Mouse (Mus musculus) G1E (cell line): ENCODE data around the gene Dock10. TPM values are rescaled to one million over a fixed set of nuclear protein-coding genes. Genes with fewer than 3 reads are reported as not detected.

Experiments
- ATAC-seq: 2 replicates; pipeline ENCODE4 v1.8.0; 2016; ENCODE audit warnings: mild to moderate bottlenecking; ENCODE audit not compliant: insufficient number of reproducible peaks, poor library complexity, low FRiP score, severe bottlenecking; ENCODE audit errors: extremely low read depth
- DNase-seq: peaks from one replicate; pipeline ENCODE4 v3.0.0; 2012; ENCODE audit warnings: low spot score
- H3K27me3 ChIP-seq: 2 replicates; pipeline ENCODE4 v1.6.1; 2012; ENCODE audit warnings: mild to moderate bottlenecking, low read length, inconsistent platforms; ENCODE audit not compliant: insufficient read depth
- H3K36me3 ChIP-seq: replicated peaks from 2 replicates; pipeline ENCODE3; 2012; ENCODE audit warnings: mild to moderate bottlenecking, inconsistent platforms
- H3K4me1 ChIP-seq: 2 replicates; pipeline ENCODE4 v1.6.1; 2012; ENCODE audit warnings: low read depth, low read length, inconsistent platforms, mixed read lengths; ENCODE audit not compliant: insufficient read depth
- H3K4me3 ChIP-seq: 2 replicates; pipeline ENCODE4 v1.5.1; 2012; ENCODE audit warnings: low read depth, mild to moderate bottlenecking, inconsistent platforms, low read length, moderate library complexity, mixed read lengths
- H3K9me3 ChIP-seq: replicated peaks from 2 replicates; pipeline ENCODE4 v1.6.1; 2012; ENCODE audit warnings: inconsistent platforms
- CTCF ChIP-seq: IDR thresholded peaks from 2 replicates; pipeline ENCODE4 v1.5.1; 2012; ENCODE audit warnings: low read depth, low read length, inconsistent platforms, mixed read lengths
- GATA1 ChIP-seq: IDR thresholded peaks from 2 replicates; pipeline ENCODE4 v1.6.1; 2012; ENCODE audit warnings: borderline replicate concordance, low read length, inconsistent platforms, mixed read lengths
- GATA2 ChIP-seq: IDR thresholded peaks from 2 replicates; pipeline ENCODE4 v1.6.1; 2012; ENCODE audit warnings: low read depth, low read length, inconsistent platforms, borderline replicate concordance
- POLR2AphosphoS5 ChIP-seq: IDR thresholded peaks from 2 replicates; pipeline ENCODE4 v1.6.1; 2012; ENCODE audit warnings: low read depth, low read length, inconsistent platforms; ENCODE audit not compliant: insufficient replicate concordance
- TAL1 ChIP-seq: conservative IDR thresholded peaks from 2 replicates; pipeline ENCODE4 v1.6.1; 2012; ENCODE audit warnings: low read depth, low read length, inconsistent platforms, mixed read lengths
- polyA plus RNA-seq: library from polyadenylated mRNA; stranded (reverse); fragments of >175 nt; gene quantifications from 2 replicates; pipeline ENCODE4 v1.2.3, GENCODE M21; 2012
- total RNA-seq, 2 experiments: library from RNA; stranded (forward) in 1 of 2; stranded (reverse) in 1 of 2; fragments of 200-1000 nt in 1 of 2; fragments of >200 nt in 1 of 2; fragmentation: Nextera tagmentation in 1 of 2; gene quantifications; 2 replicates each; pipeline ENCODE4 v1.2.3; 2014 to 2017

The Dock10 gene
- total and polyA plus RNA-seq, 3 experiments: 0.76 TPM; not detected in 2

DNA sequence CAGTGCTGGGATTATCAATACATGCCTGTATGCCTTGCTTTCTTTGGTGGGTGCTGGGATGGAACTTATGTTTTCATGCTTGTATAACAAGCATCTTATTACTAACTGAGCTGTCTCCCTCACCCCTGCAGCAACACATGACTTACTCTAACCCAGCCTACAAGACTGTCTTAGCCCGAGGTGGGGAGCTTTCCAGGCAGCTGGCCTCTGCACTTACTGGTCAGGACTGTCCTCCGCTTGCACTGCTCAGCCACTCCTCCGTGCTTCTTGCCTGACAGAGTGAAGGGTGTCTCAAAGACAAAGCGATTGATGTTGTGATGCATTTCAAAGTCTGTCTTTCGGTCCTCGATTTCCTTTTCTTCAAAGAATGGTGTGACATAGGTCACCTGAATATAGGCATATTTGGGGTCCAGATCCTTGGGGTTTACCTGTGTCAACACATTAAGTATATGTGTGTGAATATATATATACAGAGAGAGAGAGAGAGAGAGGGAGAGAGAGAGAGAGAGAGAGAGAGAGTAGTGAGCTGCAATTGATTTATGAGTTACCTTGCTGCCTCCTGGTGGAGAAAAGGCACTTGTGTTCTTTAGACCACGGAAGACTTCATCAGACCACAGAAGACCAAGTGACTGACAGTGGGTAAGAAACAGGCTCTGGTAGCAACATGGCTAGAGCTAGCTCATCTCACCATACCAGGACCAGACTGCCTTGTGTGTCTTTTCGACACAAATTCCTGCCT is 245.9 kb downstream of the Dock10 start:
- peaks cover 13% of the 10 kb centered on the region for H3K9me3 ChIP-seq
- DNase-seq (no peak), ATAC-seq (no peak)
- no peaks in the 10 kb centered on the region for H3K4me1 ChIP-seq
- H3K36me3 ChIP-seq: no peaks in the 10 kb centered on the region
- no peaks in the 10 kb centered on the region for H3K27me3 ChIP-seq
- TF ChIP-seq POLR2AphosphoS5 (no peak), CTCF (no peak), GATA1 (no peak), TAL1 (no peak), GATA2 (no peak)
- no peak overlapping the region for H3K4me3 ChIP-seq

DNA sequence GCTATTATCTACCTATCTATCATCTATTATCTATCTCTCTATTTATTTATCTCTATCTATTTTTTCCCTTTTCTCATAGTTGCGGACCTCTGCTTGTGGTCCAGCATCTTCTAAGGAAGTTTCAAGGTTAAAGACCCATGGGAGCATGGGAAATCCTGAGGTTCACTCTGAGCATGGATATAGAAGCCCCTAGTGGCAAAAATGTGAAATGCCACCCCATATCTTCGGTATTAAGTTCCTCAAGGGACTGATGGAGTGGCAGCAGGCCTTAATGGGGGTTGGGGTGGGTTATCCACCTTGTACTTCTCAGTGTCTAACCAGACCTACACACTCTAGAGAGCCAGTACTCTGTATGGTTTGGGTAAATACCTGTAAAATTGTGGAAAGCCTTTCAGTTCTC is 253.6 kb downstream of the Dock10 start:
- TF ChIP-seq CTCF (no peak), GATA2 (no peak), GATA1 (no peak), POLR2AphosphoS5 (no peak), TAL1 (no peak)
- H3K27me3 ChIP-seq: no peaks in the 10 kb centered on the region
- no peak overlapping the region for H3K4me3 ChIP-seq
- ATAC-seq: no peak
- DNase-seq: no peak
- H3K9me3 ChIP-seq: peaks cover 28% of the 10 kb centered on the region
- no peaks in the 10 kb centered on the region for H3K36me3 ChIP-seq
- H3K4me1 ChIP-seq: no peaks in the 10 kb centered on the region

DNA sequence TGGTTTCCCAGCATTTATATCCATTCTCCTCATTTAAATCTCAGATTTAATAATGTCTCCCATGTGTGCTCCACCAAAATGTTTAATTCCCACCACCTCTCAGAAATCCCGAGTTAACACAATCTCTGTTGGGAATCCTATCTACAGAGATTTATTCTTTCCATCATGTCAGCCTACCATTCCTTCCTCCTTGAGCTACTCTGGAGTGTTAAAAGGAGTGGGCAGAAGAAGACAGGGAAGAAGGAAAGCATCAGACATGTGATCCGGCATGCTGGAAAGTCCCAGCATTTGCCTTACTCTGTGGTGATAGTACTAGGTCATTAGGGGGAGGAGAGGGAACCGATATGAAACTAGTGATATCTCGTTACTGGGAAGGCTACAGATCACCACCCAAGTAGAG is 254.2 kb downstream of the Dock10 start:
- TF ChIP-seq TAL1 (no peak), GATA2 (no peak), CTCF (no peak), GATA1 (no peak), POLR2AphosphoS5 (no peak)
- ATAC-seq (no peak), DNase-seq (no peak)
- Histone ChIP-seq H3K36me3 (no peaks in the 10 kb centered on the region), H3K27me3 (no peaks in the 10 kb centered on the region), H3K9me3 (peaks cover 28% of the 10 kb centered on the region), H3K4me1 (no peaks in the 10 kb centered on the region), H3K4me3 (no peak overlapping the region)

DNA sequence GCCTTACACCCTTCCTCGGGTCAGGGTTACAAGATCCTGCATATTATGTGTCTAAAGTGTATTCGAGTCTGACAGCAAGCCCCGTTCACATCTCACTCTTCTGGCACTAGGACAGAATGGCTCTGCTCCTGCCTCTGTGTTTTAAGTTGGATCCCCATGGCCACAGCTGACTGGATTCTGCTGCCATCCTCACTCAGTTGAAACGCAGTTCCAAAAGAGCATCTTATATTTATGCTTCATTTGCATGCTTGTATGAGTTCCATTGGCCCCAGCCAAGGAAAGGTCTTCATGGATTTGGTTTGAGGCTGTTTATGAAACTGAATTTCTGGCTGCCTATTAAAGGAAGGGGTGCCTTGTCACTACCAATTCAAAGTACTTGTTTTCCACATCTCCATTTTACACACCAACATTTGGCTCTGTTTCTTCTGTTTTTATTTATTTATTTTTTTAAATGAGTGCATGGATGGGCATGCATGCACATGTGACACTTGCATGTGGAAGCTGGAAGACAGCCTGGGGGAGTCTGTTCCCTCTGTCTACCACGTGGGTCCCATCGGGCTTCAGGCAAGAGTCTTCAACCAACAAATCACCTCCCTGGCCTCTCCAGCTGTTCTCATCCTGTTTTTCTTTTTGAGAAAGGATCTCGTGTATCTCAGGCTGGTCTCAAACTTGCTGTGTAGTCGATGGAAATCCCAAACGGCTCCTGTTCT is 255.7 kb downstream of the Dock10 start:
- TF ChIP-seq GATA2 (no peak), POLR2AphosphoS5 (no peak), CTCF (no peak), TAL1 (no peak), GATA1 (no peak)
- no peaks in the 10 kb centered on the region for H3K36me3 ChIP-seq
- no peaks in the 10 kb centered on the region for H3K4me1 ChIP-seq
- no peak for ATAC-seq
- no peak for DNase-seq
- no peak overlapping the region for H3K4me3 ChIP-seq
- H3K27me3 ChIP-seq: no peaks in the 10 kb centered on the region
- peaks cover 24% of the 10 kb centered on the region for H3K9me3 ChIP-seq

DNA sequence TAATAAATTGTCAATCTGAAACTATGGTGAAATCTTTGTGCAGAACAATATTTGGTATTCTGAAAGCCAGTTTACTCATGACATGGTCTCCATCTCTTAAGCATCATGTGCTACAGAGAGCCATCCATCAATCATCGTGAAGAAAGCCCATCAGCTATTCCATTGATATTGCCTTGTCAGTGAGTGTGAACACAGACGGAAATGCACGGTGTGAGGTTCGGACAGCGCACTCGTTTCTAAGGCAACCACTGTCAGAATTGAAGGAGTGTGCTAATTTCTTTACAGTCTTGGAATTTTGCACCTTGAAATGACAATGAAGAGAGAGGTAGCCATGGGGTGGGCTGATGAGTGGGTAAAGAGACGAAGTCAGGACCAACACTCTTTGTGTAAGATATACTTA is 259.1 kb downstream of the Dock10 start:
- Histone ChIP-seq H3K4me1 (no peaks in the 10 kb centered on the region), H3K4me3 (no peak overlapping the region), H3K27me3 (no peaks in the 10 kb centered on the region), H3K9me3 (peaks cover 18% of the 10 kb centered on the region), H3K36me3 (no peaks in the 10 kb centered on the region)
- ATAC-seq: no peak
- DNase-seq: no peak
- no peak for TF ChIP-seq CTCF
- TF ChIP-seq GATA2: no peak
- no peak for TF ChIP-seq TAL1
- TF ChIP-seq POLR2AphosphoS5: no peak
- no peak for TF ChIP-seq GATA1

DNA sequence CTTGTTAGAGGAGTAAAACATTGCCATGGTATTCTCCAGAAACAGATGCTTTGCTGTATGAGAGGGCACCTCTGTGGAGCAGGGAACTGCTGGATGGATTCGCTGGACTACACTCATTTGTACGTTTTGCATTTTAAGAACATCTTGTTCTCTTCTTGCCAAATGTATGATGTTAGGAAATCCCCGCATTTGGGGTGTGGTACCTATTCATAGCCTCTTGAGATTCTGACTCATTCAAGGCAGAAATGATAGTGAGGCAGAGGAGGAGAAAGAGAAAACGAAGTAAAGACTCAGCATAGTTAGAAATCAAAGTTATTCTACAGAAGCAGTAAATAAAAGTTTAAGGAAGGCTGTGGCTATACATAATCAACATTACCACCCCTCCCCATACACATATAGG is 262.0 kb downstream of the Dock10 start:
- H3K9me3 ChIP-seq: peaks cover 8% of the 10 kb centered on the region; the same call in 1 of the 2 replicates
- no peak for TF ChIP-seq POLR2AphosphoS5
- TF ChIP-seq GATA2: no peak
- no peak for TF ChIP-seq CTCF
- TF ChIP-seq GATA1: no peak
- no peak overlapping the region for H3K4me3 ChIP-seq
- H3K27me3 ChIP-seq: no peaks in the 10 kb centered on the region
- no peaks in the 10 kb centered on the region for H3K4me1 ChIP-seq
- ATAC-seq: no peak
- DNase-seq: no peak
- no peaks in the 10 kb centered on the region for H3K36me3 ChIP-seq
